ENCODE assay signal across 16 mouse cellular contexts in genomic region chr3:53046371-53046770, GRCm38 (mm10). TPM values are rescaled to one million over a fixed set of nuclear protein-coding genes. Genes with fewer than 3 reads are reported as not detected.
A peak's percentile ranks its signal among the peaks of the same experiment; 100 is the strongest.
DNase-seq lines count a peak whose midpoint lies in the region; ATAC-seq and TF ChIP-seq lines count a peak whose summit lies in the region.
"Had no signal": no experiment of that assay in that cellular context is flagged by ENCODE, and none has a peak within 500 bp of the region (broad histone marks: within the 10 kb centered on the region; RNA-seq: fewer than 3 reads in every experiment).

No protein-coding gene starts in this region.

- H3K27me3 ChIP-seq in forebrain, postnatal 0 days (ENCODE audit: insufficient read depth, low read length) = no peaks in the 10 kb centered on the region
- H3K27me3 ChIP-seq in forebrain, embryonic 10.5 days (ENCODE audit: poor library complexity, severe bottlenecking) = peaks cover 16% of the 10 kb centered on the region
- H3K27me3 ChIP-seq in intestine, postnatal 0 days (replicated peaks; ENCODE audit: control insufficient read depth, insufficient read depth, low read length) = peaks cover 22% of the 10 kb centered on the region
- H3K27me3 ChIP-seq in intestine, embryonic 16.5 days (replicated peaks; ENCODE audit: control insufficient read depth, insufficient read depth, low read length) = peaks cover 6% of the 10 kb centered on the region; the same call in 1 of the 2 replicates
- no peaks in the 10 kb centered on the region for H3K27me3 ChIP-seq in midbrain, embryonic 16.5 days (ENCODE audit: control insufficient read depth, insufficient read depth, low read depth, low read length)
- no peaks in the 10 kb centered on the region for H3K27me3 ChIP-seq in midbrain, postnatal 0 days (ENCODE audit: insufficient read depth, low read length)

- H3K27ac ChIP-seq in forebrain, postnatal 0 days (ENCODE audit: low read depth, low read length) = no peak overlapping the region
- H3K27ac ChIP-seq in forebrain, embryonic 10.5 days = no peak overlapping the region
- peak overlapping the region; percentile 21; the same call in 1 of the 2 replicates for H3K27ac ChIP-seq in intestine, postnatal 0 days (ENCODE audit: low read depth, low read length)
- no peak overlapping the region for H3K27ac ChIP-seq in intestine, embryonic 16.5 days (ENCODE audit: low read length)
- H3K27ac ChIP-seq in midbrain, embryonic 16.5 days (ENCODE audit: low read length) = no peak overlapping the region
- H3K27ac ChIP-seq in midbrain, postnatal 0 days (ENCODE audit: low read depth, low read length) = no peak overlapping the region
- H3K27ac ChIP-seq: embryonic facial prominence, embryonic 12.5 days; liver, embryonic 15.5 days had no signal

- no peaks in the 10 kb centered on the region for H3K36me3 ChIP-seq in forebrain, postnatal 0 days (ENCODE audit: insufficient read depth)
- 0 out of 2 replicates have a peak, but pooled peaks cover 3% of the 10 kb centered on the region for H3K36me3 ChIP-seq in forebrain, embryonic 10.5 days (replicated peaks)
- H3K36me3 ChIP-seq in intestine, postnatal 0 days (ENCODE audit: control insufficient read depth, insufficient read depth) = no peaks in the 10 kb centered on the region
- no peaks in the 10 kb centered on the region for H3K36me3 ChIP-seq in intestine, embryonic 16.5 days (ENCODE audit: control insufficient read depth, insufficient read depth, low read length)
- H3K36me3 ChIP-seq in midbrain, embryonic 16.5 days (ENCODE audit: control insufficient read depth, insufficient read depth, low read length) = no peaks in the 10 kb centered on the region
- no peaks in the 10 kb centered on the region for H3K36me3 ChIP-seq in midbrain, postnatal 0 days (ENCODE audit: insufficient read depth, low read length)
- H3K36me3 ChIP-seq: embryonic facial prominence, embryonic 12.5 days; G1E; liver, embryonic 15.5 days had no signal

- ATAC-seq in forebrain, postnatal 0 days = no peak
- no peak for ATAC-seq in intestine, postnatal 0 days
- ATAC-seq in intestine, embryonic 16.5 days = no peak
- ATAC-seq in midbrain, embryonic 16.5 days = no peak
- ATAC-seq in midbrain, postnatal 0 days (ENCODE audit: low FRiP score) = no peak
- ATAC-seq: activated CD4-positive, CD25-positive, alpha-beta regulatory T cell, adult 4 months; forebrain, embryonic 16.5 days had no signal

- no peak overlapping the region for H3K9ac ChIP-seq in forebrain, postnatal 0 days
- H3K9ac ChIP-seq in intestine, postnatal 0 days (ENCODE audit: low read depth, low read length) = no peak overlapping the region
- no peak overlapping the region for H3K9ac ChIP-seq in intestine, embryonic 16.5 days (ENCODE audit: low read depth, low read length)
- H3K9ac ChIP-seq in midbrain, embryonic 16.5 days (ENCODE audit: low read depth, low read length) = no peak overlapping the region
- no peak overlapping the region for H3K9ac ChIP-seq in midbrain, postnatal 0 days (replicated peaks; ENCODE audit: low read length, poor library complexity, severe bottlenecking)
- H3K9ac ChIP-seq: embryonic facial prominence, embryonic 12.5 days; liver, embryonic 15.5 days had no signal

- H3K4me2 ChIP-seq in forebrain, postnatal 0 days (ENCODE audit: low read depth) = peak overlapping the region; percentile 13; the same call in 1 of the 2 replicates
- no peak overlapping the region for H3K4me2 ChIP-seq in intestine, postnatal 0 days (replicated peaks; ENCODE audit: low read depth)
- H3K4me2 ChIP-seq in intestine, embryonic 16.5 days (ENCODE audit: low read depth, low read length) = no peak overlapping the region
- H3K4me2 ChIP-seq in midbrain, embryonic 16.5 days (ENCODE audit: low read length) = peak overlapping the region; percentile 21; the same call in 1 of the 2 replicates
- no peak overlapping the region; the same call in 1 of the 2 replicates for H3K4me2 ChIP-seq in midbrain, postnatal 0 days (ENCODE audit: low read depth, low read length, poor library complexity, severe bottlenecking)
- H3K4me2 ChIP-seq: embryonic facial prominence, embryonic 12.5 days; liver, embryonic 15.5 days had no signal

- H3K4me1 ChIP-seq in forebrain, postnatal 0 days (ENCODE audit: insufficient read depth) = peaks cover 7% of the 10 kb centered on the region; the same call in 1 of the 2 replicates
- H3K4me1 ChIP-seq in forebrain, embryonic 10.5 days = peaks cover 20% of the 10 kb centered on the region
- no peaks in the 10 kb centered on the region for H3K4me1 ChIP-seq in intestine, postnatal 0 days (replicated peaks; ENCODE audit: control insufficient read depth, insufficient read depth, low read length)
- H3K4me1 ChIP-seq in intestine, embryonic 16.5 days (ENCODE audit: control insufficient read depth, insufficient read depth, low read length) = peaks cover 6% of the 10 kb centered on the region; the same call in 1 of the 2 replicates
- peaks cover 16% of the 10 kb centered on the region for H3K4me1 ChIP-seq in midbrain, embryonic 16.5 days (ENCODE audit: control insufficient read depth, insufficient read depth, low read length)
- H3K4me1 ChIP-seq in midbrain, postnatal 0 days (ENCODE audit: insufficient read depth, low read length) = no peaks in the 10 kb centered on the region

- no peaks in the 10 kb centered on the region for H3K9me3 ChIP-seq in forebrain, postnatal 0 days (ENCODE audit: low read length)
- H3K9me3 ChIP-seq in forebrain, embryonic 10.5 days = no peaks in the 10 kb centered on the region
- H3K9me3 ChIP-seq in intestine, postnatal 0 days (ENCODE audit: control insufficient read depth) = no peaks in the 10 kb centered on the region
- no peaks in the 10 kb centered on the region for H3K9me3 ChIP-seq in intestine, embryonic 16.5 days (ENCODE audit: control insufficient read depth, low read length)
- H3K9me3 ChIP-seq in midbrain, embryonic 16.5 days (replicated peaks; ENCODE audit: control insufficient read depth, low read length, poor library complexity, severe bottlenecking) = no peaks in the 10 kb centered on the region
- H3K9me3 ChIP-seq in midbrain, postnatal 0 days (ENCODE audit: low read length) = no peaks in the 10 kb centered on the region
- H3K9me3 ChIP-seq: embryonic facial prominence, embryonic 12.5 days; G1E; liver, embryonic 15.5 days had no signal

- peak overlapping the region; percentile 6; the same call in 1 of the 2 replicates for H3K4me3 ChIP-seq in forebrain, postnatal 0 days (ENCODE audit: low read depth, low read length)
- H3K4me3 ChIP-seq in forebrain, embryonic 10.5 days = no peak overlapping the region
- H3K4me3 ChIP-seq in intestine, postnatal 0 days (ENCODE audit: low read depth, low read length) = no peak overlapping the region
- H3K4me3 ChIP-seq in intestine, embryonic 16.5 days (ENCODE audit: low read length) = no peak overlapping the region
- H3K4me3 ChIP-seq in midbrain, embryonic 16.5 days (ENCODE audit: low read depth, low read length) = no peak overlapping the region
- H3K4me3 ChIP-seq in midbrain, postnatal 0 days (ENCODE audit: low read depth, low read length) = no peak overlapping the region
- H3K4me3 ChIP-seq: embryonic facial prominence, embryonic 12.5 days; liver, embryonic 15.5 days had no signal

- WGBS in forebrain, postnatal 0 days = 69% methylated on average over 6 of the region's 6 CpGs
- WGBS in forebrain, embryonic 10.5 days = 92% methylated on average over 6 of the region's 6 CpGs
- 73% methylated on average over 6 of the region's 6 CpGs for WGBS in intestine, postnatal 0 days
- 67% methylated on average over 6 of the region's 6 CpGs for WGBS in intestine, embryonic 16.5 days
- WGBS in midbrain, embryonic 16.5 days = 83% methylated on average over 6 of the region's 6 CpGs
- 81% methylated on average over 6 of the region's 6 CpGs for WGBS in midbrain, postnatal 0 days

- no peak for DNase-seq in forebrain, postnatal 0 days
- no peak for DNase-seq in forebrain, embryonic 10.5 days (ENCODE audit: extremely low spot score, low spot score)
- no peak for DNase-seq in midbrain, postnatal 0 days (ENCODE audit: low spot score)
- DNase-seq in lung, postnatal 25 days (ENCODE audit: low spot score) = peak; percentile 33
- no peak for DNase-seq in urinary bladder, postnatal 25 days (ENCODE audit: low spot score)
- DNase-seq: spleen, adult 18-20 months; thymus, postnatal 25 days had no signal

- no peak for TF ChIP-seq CTCF in forebrain, postnatal 0 days (IDR thresholded peaks at IDR 0.05; ENCODE audit: low read depth)
- TF ChIP-seq CTCF in intestine, postnatal 0 days (IDR thresholded peaks at IDR 0.05; ENCODE audit: low read depth) = no peak
- no peak for TF ChIP-seq CTCF in midbrain, postnatal 0 days (IDR thresholded peaks at IDR 0.05)

RNA-seq across cellular contexts. Expression of gene Lhfp, which starts 5.0 kb away (rescaled TPM):
- total RNA-seq in forebrain, postnatal 0 days (2014; rRNA removed) = 44.7 and 48.0 TPM in 2 replicates
- polyA plus RNA-seq in forebrain, postnatal 0 days (2015; fragmentation: Nextera tagmentation; extraction: Ambion mirVana) = 60.8 and 74.1 TPM in 2 replicates
- 21.7 and 22.9 TPM in 2 replicates for polyA plus RNA-seq in forebrain, embryonic 10.5 days (2016; fragmentation: Nextera tagmentation; extraction: Ambion mirVana)
- polyA plus RNA-seq in intestine, postnatal 0 days (2015; fragmentation: Nextera tagmentation; extraction: Ambion mirVana) = 30.2 and 31.3 TPM in 2 replicates
- polyA plus RNA-seq in intestine, embryonic 16.5 days (2015; fragmentation: Nextera tagmentation; extraction: Ambion mirVana) = 39.3 and 39.6 TPM in 2 replicates
- polyA plus RNA-seq in midbrain, embryonic 16.5 days (2015; fragmentation: Nextera tagmentation; extraction: Ambion mirVana) = 58.5 and 64.1 TPM in 2 replicates
- 49.3 and 50.3 TPM in 2 replicates for total RNA-seq in midbrain, postnatal 0 days (2014; rRNA removed)
- polyA plus RNA-seq in midbrain, postnatal 0 days (2015; fragmentation: Nextera tagmentation; extraction: Ambion mirVana) = 59.7 and 62.9 TPM in 2 replicates
- total RNA-seq: hematopoietic stem cell, adult 5-6 weeks had no signal

RNA-seq across cellular contexts. Expression of gene Cog6, which starts 29.3 kb away (rescaled TPM):
- total RNA-seq in forebrain, postnatal 0 days (2014; rRNA removed) = 42.8 and 44.9 TPM in 2 replicates
- polyA plus RNA-seq in forebrain, postnatal 0 days (2015; fragmentation: Nextera tagmentation; extraction: Ambion mirVana) = 28.3 and 31.3 TPM in 2 replicates
- 37.8 and 39.4 TPM in 2 replicates for polyA plus RNA-seq in forebrain, embryonic 10.5 days (2016; fragmentation: Nextera tagmentation; extraction: Ambion mirVana)
- 21.9 and 23.6 TPM in 2 replicates for polyA plus RNA-seq in intestine, postnatal 0 days (2015; fragmentation: Nextera tagmentation; extraction: Ambion mirVana)
- polyA plus RNA-seq in intestine, embryonic 16.5 days (2015; fragmentation: Nextera tagmentation; extraction: Ambion mirVana) = 37.5 and 40.4 TPM in 2 replicates
- 60.0 and 66.4 TPM in 2 replicates for polyA plus RNA-seq in midbrain, embryonic 16.5 days (2015; fragmentation: Nextera tagmentation; extraction: Ambion mirVana)
- 37.2 and 37.5 TPM in 2 replicates for total RNA-seq in midbrain, postnatal 0 days (2014; rRNA removed)
- 28.0 and 30.9 TPM in 2 replicates for polyA plus RNA-seq in midbrain, postnatal 0 days (2015; fragmentation: Nextera tagmentation; extraction: Ambion mirVana)

Comparison
In these comparisons a context has a peak if more than half of its experiments do, and no peak if none do; other contexts are left out.
1. H3K4me2 ChIP-seq: peak in forebrain, postnatal 0 days (single experiment) and midbrain, embryonic 16.5 days (single experiment); none in intestine, postnatal 0 days (single experiment), intestine, embryonic 16.5 days (single experiment) and midbrain, postnatal 0 days (single experiment).